Mouse (Mus musculus) T-cell, adult 2 months (primary cell): ENCODE results near the gene Sgsm2.
A peak's percentile ranks its signal among the peaks of the same experiment; 100 is the strongest.

Source experiments
- DNase-seq: peaks from one replicate; pipeline ENCODE4 v3.0.0; 2022; ENCODE audit warnings: low spot score

Sgsm2 gene

DNA sequence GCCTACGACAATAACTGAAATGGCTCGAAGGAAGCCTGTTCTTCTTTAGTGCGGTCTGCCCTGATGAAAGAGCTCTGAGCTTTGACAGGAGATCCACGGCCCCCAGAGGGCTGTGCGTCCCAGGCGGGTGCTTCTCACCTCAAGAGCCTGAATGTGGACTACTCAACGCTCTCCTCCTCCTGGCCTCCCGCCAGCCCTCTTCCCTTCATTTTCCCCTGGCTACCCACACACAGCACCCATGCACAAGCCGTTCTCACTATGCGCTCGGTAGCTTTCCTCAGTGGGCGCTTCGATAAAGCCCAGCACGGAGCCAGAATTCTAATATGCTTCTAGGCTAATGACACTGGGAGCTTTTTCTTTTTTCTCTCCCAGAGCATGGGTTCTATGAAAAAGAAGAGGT, 14.9 kb downstream of the Sgsm2 start:
- DNase-seq: no peak

DNA sequence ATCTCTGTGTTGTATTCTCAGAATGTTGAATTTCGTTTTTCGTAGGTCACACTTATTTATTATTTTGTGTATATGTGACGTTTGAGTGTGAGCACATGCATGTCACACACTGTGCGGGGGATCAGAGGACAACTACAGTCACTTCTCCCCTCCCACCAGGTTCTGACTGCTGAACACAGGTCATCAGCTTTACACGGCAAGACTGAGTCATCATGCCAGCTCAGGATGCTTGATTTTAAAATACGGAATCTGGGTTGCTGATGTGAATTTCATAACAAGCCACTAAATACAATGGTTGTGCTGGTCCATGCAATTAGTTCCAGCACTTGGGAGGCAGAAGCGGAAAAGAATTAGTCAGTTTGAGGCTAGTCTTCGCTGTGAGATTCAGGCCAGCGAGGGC, 15.9 kb downstream of the Sgsm2 start:
- DNase-seq: no peak

DNA sequence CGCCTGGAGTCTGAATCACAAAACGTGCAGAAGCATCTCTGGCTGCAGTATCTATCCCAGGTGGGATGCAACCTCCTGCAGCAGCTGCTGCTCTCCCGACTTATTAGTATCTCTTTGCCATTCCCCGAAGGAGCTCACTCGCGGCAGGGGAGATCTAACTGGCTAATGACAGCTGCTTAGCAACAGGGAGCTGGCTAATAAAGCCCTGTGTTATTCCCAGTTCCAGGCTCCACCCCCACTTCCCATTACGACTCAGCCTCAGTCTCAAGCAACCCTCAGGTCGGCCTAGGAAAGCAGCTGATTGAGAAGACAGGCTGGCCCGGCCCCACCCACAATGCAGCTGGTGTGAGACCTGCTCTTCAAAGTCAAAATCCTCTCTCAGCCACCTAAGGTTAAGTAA, 20.1 kb downstream of the Sgsm2 start:
- no peak for DNase-seq

GRCm38 (mm10) chr11:74874630-74875029, 22.2 kb downstream of the Sgsm2 start:
- no peak for DNase-seq

GRCm38 (mm10) chr11:74870991-74871622, 25.8 kb downstream of the Sgsm2 start:
- no peak for DNase-seq

DNA sequence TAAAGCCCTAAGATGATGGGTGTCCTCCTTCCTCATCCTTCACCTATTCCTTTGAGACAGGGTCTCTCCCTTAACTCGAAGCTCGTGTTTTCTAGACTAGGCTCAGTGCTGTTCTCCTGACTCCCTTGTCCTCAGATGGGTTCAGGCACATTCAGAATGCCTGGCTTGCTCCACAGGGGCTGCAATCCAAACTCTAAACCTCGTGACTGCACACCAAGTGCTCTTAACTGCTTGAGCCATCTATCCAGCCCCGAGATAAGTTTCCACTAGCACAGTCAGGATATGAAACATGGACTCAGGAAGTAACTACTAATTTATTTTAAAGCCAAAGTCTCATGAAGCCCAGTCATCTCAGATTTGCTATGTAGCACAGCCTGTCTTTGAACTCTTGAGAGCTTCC, 26.3 kb downstream of the Sgsm2 start:
- no peak for DNase-seq

DNA sequence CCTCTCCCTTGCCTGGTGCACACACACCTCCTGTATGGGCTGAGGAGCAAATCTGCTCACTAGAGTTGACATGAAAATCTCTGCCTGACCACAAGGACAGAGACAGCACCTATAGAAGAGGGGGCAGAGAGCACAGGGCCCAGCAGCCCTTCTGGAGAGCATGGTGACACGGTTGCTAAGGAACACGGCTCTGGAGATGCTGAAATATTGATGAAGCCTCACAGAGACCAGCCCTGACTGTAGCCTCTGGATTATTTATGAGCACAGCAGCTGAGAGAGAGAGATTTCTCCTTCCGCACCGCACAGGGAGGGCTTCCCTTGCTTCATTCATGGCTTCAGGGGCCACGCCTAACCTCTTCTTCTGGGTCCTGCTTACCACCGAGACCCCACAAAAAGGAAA, 27.3 kb downstream of the Sgsm2 start:
- no peak for DNase-seq

DNA sequence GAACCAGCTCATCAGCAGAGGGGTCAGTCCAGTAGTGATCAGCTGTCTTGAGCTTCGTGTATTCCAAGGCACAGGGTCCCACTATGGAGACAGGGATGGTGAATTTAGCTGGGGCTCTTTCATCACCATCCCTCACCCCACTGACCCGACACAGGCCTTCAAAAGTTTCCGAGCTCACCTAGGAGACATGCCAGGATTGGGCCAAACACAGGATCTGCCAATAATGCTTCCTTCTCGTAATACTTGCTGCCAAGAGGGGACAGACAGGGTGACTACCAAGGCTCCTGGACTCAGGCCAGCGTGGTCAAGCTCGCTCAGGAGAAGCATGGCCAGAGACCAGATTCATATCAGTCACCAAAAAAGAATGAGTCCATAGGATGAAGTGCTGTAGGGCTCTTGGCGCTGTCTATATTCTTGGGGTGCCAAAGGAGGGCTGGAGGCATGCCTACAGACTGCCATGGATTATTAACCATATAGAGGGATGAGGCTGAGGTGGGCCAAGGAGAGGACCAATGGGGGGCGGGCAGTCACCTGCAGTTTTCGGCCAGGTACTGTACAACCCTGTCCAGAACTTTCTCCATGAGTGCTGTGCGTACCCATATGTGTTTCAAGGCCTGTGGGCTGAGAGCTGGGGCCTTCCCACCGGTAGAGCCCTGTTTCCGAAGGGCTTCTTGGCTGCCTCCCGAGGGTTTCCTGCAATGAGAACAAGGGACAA, 28.7 kb downstream of the Sgsm2 start:
- no peak for DNase-seq

DNA sequence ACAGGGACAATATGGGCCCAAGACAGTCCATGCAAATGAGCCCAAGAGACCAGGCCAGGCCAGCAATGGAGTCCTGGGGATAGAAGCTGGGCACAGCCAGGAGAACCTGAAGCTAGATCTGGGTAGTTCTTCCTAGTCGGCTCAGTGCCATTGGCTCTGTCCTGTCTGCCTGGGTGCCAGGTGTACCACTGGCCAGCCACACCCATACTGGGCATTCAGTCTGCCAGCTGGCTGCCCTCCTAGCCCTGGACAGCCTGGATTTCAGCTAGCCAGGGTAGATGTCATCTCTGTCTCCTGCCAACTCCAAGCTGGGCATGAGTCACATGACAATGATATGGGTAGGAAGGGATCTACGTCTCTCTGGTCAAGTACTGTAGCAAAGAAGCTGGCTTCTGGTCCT, 29.7 kb downstream of the Sgsm2 start:
- DNase-seq: no peak

DNA sequence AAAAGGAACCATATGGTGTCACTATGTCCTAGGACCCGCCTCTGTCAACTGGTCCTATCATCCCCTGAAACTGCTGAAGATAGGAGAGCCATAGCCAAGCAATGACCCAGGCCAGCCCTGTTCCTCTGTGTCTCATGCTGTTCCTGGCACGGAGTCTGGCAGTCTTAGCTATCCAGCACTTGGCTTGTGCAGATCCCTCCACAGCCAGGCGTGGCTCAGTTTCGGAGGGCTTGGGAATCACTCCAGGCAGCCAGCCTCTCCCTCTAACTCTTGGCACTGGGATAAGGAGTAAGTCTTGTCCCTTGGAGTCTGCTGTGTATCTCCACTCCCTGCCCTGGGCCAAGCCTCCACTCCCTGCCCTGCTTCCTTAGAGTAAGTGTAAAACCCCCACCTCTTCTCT, 30.2 kb downstream of the Sgsm2 start:
- DNase-seq: no peak

DNA sequence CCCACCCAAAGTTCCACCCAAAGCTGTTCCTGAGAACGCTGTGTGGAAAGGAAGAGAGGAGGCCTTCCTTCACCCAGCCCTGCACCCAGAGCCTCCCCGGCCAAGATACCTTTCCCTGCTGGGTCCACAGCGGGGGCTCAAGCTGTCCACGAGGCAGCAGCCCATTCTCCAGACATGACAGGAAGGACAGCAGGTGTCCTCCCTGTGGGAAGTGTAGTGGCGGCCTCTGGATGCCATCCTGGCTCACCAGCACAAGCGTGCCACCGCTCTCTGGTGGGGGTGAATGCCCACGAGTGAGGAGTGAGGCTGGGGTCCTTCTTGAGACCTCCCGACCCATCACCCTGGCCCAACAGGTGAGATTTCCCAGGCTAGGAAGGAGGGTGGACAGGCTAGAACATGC, 31.6 kb downstream of the Sgsm2 start:
- no peak for DNase-seq

- DNase-seq: no peak
These were observed 32.4 kb downstream of the Sgsm2 start for GRCm38 (mm10) chr11:74864421-74864820.

DNA sequence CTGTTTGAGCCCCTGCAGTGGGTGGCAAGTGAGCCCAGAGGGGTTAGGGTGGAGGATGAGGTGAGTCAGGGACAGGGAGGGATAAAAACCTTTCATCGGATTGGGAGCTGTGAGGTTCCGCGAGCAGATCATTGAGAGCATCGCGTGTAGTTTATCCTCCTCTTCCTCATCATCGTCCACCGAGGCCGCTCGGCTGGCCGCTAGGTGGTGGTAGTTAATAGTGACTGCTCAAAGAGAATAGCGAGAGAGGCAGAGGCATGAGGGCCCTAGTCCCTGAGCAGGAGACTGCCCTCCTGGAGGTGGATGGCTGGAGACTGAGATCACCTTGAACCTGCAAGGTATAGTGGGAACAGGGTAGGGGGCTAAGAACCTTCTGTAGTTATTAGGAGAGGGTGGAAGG, 33.4 kb downstream of the Sgsm2 start:
- DNase-seq: no peak

- DNase-seq: no peak
These were observed 34.7 kb downstream of the Sgsm2 start for GRCm38 (mm10) chr11:74862129-74862528.

DNA sequence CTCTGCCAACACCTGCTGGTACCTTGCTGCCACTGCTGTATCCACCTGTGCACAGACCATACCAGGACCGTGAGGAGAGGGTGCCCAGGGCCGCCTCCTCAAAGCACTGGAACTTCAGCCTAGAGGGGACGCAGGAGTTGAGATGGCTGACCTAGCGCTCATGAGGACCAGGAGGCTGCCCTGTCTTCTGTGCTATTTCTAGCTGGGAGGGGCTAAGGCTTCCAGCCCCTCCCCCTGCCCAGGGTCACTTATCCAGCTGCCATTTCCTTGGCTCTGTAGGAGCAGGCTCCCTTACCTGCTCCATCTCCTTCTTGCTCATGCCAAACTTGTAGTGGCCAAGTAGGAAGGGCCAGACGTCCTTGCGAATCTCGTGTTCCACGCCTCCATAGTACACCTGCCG, 39.1 kb downstream of the Sgsm2 start:
- no peak for DNase-seq

DNA sequence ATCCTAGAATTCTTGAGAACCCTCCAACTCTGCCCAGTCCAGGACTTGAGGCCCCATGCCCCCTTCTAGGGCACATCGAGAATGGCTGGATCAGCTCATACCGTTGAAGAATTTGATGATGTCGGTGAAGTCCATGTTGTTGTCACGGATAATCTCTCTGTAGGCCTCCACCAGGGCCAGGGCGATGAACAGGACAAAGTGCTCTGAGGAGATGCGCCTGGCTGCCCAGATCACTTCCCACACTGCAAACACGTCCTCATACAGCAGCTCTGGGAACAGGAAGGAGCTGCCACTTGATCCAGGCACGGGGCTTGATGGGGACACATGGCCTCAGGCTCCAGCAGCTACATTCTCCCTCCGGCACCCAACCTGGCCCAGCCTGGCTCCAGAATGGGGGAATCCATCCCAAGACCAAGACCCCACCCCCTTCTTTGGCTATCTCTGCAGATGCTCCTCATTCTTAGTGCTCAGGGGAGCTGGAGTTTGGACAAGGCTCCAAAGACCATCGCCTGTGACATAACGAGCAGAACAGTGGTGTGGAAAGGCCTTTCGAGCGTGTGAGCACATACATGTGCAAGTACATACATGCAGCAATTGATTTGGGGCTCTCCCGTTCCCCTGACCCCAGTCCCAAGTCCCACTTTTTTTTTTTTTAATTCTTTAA, 45.7 kb downstream of the Sgsm2 start:
- no peak for DNase-seq

DNA sequence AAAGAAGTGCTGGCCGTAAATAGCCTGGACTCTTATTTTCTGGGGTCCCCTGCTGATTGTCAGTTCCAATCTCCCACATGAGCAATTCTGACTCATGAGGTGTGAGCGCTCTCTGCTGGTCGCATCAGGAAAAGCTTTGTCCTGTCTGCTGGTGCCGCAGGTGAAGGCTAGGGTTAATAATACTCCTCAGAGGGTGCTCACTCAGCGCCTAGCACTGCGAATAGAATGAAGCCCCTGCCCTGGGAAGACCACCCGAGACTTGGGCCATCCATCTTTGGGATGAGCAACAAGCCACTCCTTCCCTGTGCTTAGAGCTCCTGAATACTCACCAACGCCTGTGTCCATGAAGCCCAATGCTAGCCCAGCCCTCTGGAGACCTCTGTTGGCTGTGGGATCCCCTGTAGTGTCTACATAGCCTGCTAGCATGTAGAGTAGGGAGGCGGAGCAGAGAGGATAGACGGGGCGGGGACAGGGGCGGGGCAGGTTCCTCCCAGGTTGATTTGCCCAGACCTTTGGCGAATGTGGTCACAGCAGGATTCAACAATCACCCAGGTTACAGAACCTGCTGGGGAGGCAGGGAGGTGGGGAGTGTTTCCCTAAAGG, 48.8 kb downstream of the Sgsm2 start:
- DNase-seq: peak; percentile 75

DNA sequence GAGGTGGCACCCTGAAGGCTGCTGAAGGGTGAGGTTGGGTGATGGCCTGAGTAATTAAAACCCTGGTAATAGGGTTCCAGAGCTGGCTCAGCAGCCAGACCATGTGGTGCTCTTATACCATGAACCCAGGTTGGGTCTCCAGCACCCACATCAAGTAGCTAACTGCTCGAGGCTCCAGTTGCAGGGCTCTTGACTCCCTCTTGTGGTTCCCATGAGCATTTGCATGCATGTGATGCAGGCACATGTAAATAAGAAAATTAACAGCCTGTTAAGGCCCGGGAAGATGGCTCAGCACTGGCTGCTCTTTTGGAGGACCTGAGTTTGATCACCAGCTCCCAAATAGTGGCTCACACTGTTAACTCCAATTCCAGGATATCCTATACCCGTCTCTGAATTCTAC, 51.1 kb downstream of the Sgsm2 start:
- no peak for DNase-seq

DNA sequence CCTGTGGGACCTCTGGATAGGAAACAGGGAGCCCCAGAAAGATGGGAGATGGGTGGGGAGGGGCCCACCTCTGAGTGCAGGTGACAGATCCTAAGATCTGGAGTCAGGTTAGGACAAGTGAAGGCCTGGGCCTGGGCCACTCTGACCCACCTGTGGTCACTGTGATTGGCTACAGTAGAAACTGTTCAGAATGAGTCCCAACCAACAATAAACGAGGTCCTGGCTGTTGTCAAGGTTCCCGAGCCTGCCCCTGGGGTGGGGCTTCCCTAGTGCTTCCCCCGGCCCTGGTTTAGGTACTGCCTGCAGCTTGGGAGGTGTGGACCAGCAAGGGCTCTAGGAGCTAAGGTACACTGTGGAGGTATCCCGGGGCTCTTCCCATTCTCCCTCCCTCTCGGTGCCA, 53.1 kb downstream of the Sgsm2 start:
- DNase-seq: no peak

DNA sequence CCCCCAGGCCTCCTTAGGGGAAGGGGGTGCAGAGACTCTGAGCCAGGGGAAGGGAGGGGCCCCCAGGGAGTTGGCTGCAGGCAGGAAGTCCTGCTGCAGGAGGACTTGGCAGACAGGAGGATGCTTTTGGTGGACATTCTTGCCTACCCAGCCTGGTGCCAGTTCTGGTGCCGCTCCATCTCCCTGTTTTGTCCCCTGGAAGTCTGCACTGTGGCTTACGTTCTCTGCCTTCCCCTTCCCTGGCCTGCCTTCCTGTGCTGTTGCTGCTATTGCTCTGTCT, 53.5 kb downstream of the Sgsm2 start:
- DNase-seq: no peak

DNA sequence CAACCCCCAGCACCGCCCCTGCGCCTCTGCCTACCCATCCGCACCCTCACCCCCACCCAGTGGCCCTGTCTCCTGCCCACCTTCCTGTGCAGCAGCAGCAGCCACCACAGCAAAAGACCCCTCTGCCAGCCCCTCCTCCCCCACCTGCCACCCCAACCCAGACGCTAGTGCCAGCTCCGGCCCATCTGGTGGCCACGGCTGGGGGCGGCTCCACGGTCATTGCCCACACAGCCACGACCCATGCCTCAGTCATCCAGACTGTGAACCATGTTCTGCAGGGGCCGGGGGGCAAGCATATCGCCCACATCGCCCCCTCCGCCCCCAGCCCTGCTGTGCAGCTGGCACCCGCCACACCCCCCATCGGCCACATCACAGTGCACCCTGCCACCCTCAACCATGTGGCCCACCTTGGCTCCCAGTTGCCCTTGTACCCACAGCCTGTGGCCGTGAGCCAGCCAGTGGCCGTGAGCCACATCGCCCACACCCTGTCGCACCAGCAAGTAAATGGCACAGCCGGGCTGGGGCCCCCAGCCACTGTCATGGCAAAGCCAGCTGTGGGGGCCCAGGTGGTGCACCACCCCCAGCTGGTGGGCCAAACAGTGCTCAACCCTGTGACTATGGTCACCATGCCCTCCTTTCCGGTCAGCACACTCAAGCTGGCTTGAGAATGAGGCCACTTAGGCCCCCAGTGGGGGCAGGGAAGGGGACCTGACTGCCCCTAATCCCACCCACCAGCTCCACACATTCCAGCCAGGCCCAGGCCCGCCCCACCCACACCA, 54.0 kb downstream of the Sgsm2 start:
- no peak for DNase-seq

DNA sequence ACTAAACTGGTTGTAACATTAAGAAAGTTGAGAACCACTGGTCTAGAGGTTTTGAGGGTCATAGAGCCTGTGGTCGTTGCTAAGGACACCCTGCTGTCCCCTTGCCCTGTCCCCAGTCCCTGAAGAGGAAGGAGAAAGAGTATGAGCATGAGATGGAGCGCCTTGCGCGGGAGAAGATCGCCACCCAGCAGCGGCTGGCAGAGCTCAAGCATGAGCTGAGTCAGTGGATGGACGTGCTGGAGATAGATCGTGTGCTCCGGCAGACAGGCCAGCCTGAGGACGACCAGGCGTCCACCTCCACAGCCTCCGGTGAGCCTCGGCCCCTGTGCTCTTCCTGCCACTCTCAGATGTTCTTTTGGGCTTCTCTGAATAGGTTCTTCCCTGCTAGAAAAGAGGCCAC, 54.8 kb downstream of the Sgsm2 start:
- DNase-seq: no peak

- DNase-seq: no peak
These were observed 55.5 kb downstream of the Sgsm2 start for GRCm38 (mm10) chr11:74841366-74841765.
